Mouse (Mus musculus): ENCODE data around the gene Oxnad1. TPM values are rescaled to one million over a fixed set of nuclear protein-coding genes. Genes with fewer than 3 reads are reported as not detected.

The Oxnad1 gene
- 14.7 and 19.3 TPM in 2 replicates for polyA plus RNA-seq (2014; fragmentation: Nextera tagmentation; extraction: Ambion mirVana)

DNA sequence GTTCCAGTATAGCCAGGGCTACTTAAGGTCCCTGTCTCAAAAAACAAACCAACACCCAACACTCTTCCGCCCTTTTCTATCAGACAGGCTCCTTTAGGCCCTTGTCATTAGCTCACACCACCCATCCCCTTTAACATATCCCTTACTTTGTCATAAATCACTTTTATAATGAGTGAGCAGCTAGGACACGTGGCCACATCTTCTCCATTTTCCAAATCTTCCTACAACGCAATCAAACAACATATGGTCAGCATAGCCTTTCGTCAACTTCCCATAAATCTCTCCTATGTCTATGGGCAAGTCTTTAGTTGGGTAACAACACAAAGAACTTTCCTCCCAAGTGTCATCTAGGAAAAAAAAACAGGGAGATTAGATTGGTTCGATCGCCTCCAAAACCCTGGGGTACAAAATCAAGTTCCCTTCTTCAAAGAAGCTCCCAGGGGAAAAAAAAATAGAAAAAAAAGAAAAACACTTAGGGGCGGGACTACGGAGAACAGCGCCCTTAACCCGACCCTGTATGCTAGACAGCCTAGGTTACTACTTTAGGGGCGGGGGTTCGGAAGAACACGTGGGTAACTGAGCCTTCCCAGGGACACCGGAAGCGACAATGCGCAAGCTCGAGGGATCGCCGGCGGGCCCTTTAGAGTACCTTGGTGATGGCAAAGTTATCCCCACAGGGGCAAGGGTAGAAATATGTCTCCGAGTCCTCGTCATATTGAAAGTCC lies at the start of gene Oxnad1:
TSS of gene Oxnad1 (plus strand) at position 614 of the 725 bp plus-strand sequence.
- Histone ChIP-seq H3K4me3 (ENCODE audit: low read depth, low read length) (peak within 1 kb of the TSS; percentile 59), H3K36me3 (replicated peaks; ENCODE audit: control insufficient read depth, insufficient read depth, low read depth, low read length) (peaks cover 11% of the 10 kb centered on the region), H3K9ac (replicated peaks; ENCODE audit: low read length) (peak within 1 kb of the TSS; percentile 75), H3K4me1 (ENCODE audit: control insufficient read depth, insufficient read depth, low read length) (no peaks in the 10 kb centered on the region), H3K27ac (replicated peaks; ENCODE audit: low read depth, low read length) (peak within 1 kb of the TSS; percentile 20; the same call in 1 of the 2 replicates), H3K27me3 (ENCODE audit: control insufficient read depth, insufficient read depth, low read length) (no peaks in the 10 kb centered on the region), H3K9me3 (replicated peaks; ENCODE audit: control insufficient read depth, low read length) (no peaks in the 10 kb centered on the region), H3K4me2 (ENCODE audit: low read depth, low read length) (peak within 1 kb of the TSS; percentile 59)
- 4% methylated on average over 22 of the region's 22 CpGs for WGBS
- DNase-seq (ENCODE audit: low spot score) (peak; percentile 89), ATAC-seq (replicated peaks; ENCODE audit: insufficient number of reproducible peaks, low FRiP score, low TSS enrichment, low read depth) (peak; percentile 96)

DNA sequence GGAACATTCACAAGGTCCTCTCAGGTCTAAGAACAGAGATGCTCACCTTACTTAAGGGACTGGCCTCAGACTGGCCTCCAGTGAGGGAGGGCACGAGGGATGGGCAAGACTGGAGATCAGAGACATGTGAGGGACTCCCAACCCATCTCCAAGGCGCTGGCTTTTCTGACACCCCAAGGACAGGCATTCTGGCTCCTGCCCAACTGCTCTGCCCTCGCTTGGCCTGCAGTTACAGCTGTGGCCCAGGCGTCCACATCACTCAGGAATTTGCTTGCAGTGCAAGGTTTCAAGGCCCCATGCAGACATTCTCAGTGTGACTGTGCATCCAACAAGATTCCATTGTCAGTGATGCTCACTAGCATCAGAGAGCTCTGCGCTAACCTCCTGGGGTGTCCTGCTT lies 48.7 kb upstream of the Oxnad1 start:
- 75% methylated on average over 5 of the region's 5 CpGs for WGBS
- Histone ChIP-seq H3K9ac (replicated peaks; ENCODE audit: low read length) (no peak overlapping the region), H3K4me2 (ENCODE audit: low read depth, low read length) (no peak overlapping the region), H3K4me3 (ENCODE audit: low read depth, low read length) (no peak overlapping the region), H3K9me3 (replicated peaks; ENCODE audit: control insufficient read depth, low read length) (no peaks in the 10 kb centered on the region), H3K27me3 (ENCODE audit: control insufficient read depth, insufficient read depth, low read length) (no peaks in the 10 kb centered on the region), H3K27ac (replicated peaks; ENCODE audit: low read depth, low read length) (no peak overlapping the region), H3K4me1 (ENCODE audit: control insufficient read depth, insufficient read depth, low read length) (no peaks in the 10 kb centered on the region), H3K36me3 (replicated peaks; ENCODE audit: control insufficient read depth, insufficient read depth, low read depth, low read length) (no peaks in the 10 kb centered on the region)
- DNase-seq (ENCODE audit: low spot score) = no peak
- ATAC-seq (replicated peaks; ENCODE audit: insufficient number of reproducible peaks, low FRiP score, low TSS enrichment, low read depth) = no peak

DNA sequence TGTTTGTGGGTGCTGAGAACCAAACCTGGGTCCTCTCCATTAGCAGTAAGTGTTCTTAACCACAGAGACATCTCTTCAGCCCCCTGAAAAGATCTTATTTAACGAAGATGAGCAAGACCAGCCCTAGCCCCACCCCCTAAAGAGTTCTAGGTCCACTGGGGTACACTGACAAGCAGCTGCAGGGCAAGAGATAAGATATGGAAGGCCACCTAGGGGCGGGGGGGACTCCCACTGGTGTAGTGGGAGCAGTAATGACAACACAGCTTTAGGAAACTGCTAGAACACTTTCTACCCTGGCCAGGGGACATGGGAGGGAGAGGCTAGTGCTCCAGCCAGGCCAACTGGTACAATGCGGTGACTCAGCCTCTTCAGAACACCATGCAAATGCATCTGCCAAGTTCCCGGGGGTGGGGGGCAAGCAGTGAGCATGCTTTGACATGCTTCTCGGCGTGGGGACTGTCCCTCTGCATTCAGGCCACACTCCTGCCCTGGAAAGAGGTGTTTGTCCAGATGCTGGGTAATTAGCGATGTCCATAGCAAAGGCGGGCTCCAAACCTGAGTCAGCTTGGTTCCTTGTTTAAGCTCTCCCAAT lies 47.4 kb upstream of the Oxnad1 start:
- Histone ChIP-seq H3K27ac (replicated peaks; ENCODE audit: low read depth, low read length) (no peak overlapping the region), H3K36me3 (replicated peaks; ENCODE audit: control insufficient read depth, insufficient read depth, low read depth, low read length) (no peaks in the 10 kb centered on the region), H3K27me3 (ENCODE audit: control insufficient read depth, insufficient read depth, low read length) (no peaks in the 10 kb centered on the region), H3K4me2 (ENCODE audit: low read depth, low read length) (no peak overlapping the region), H3K9me3 (replicated peaks; ENCODE audit: control insufficient read depth, low read length) (no peaks in the 10 kb centered on the region), H3K4me3 (ENCODE audit: low read depth, low read length) (no peak overlapping the region), H3K4me1 (ENCODE audit: control insufficient read depth, insufficient read depth, low read length) (no peaks in the 10 kb centered on the region), H3K9ac (replicated peaks; ENCODE audit: low read length) (no peak overlapping the region)
- 86% methylated on average over 8 of the region's 8 CpGs for WGBS
- DNase-seq (ENCODE audit: low spot score) (no peak), ATAC-seq (replicated peaks; ENCODE audit: insufficient number of reproducible peaks, low FRiP score, low TSS enrichment, low read depth) (no peak)

DNA sequence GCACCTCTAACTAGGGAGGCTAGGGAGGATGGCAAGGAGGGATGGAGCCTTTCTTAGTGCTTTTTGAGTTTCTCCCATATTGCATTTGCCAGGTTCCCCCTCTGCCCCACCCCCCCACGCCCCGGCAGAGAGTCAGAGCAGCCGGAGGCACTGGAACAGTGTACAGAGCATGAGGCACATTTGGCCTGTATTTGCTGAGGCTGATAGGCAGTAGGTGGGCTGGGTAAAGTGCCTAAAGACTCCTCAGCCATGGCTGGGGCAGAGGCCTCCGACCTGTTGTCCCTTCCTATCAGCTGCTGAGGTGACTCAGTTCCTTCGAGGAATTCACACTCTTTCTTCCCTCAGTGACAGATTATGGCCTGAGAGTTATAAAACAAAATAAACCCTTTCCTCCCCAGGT lies 43.1 kb upstream of the Oxnad1 start:
- H3K27ac ChIP-seq (replicated peaks; ENCODE audit: low read depth, low read length) = no peak overlapping the region
- no peaks in the 10 kb centered on the region for H3K4me1 ChIP-seq (ENCODE audit: control insufficient read depth, insufficient read depth, low read length)
- H3K9ac ChIP-seq (replicated peaks; ENCODE audit: low read length) = no peak overlapping the region
- H3K9me3 ChIP-seq (replicated peaks; ENCODE audit: control insufficient read depth, low read length) = no peaks in the 10 kb centered on the region
- no peaks in the 10 kb centered on the region for H3K36me3 ChIP-seq (replicated peaks; ENCODE audit: control insufficient read depth, insufficient read depth, low read depth, low read length)
- WGBS = 65% methylated on average over 5 of the region's 5 CpGs
- no peak overlapping the region for H3K4me3 ChIP-seq (ENCODE audit: low read depth, low read length)
- DNase-seq (ENCODE audit: low spot score) = no peak
- H3K27me3 ChIP-seq (ENCODE audit: control insufficient read depth, insufficient read depth, low read length) = no peaks in the 10 kb centered on the region
- H3K4me2 ChIP-seq (ENCODE audit: low read depth, low read length) = no peak overlapping the region
- no peak for ATAC-seq (replicated peaks; ENCODE audit: insufficient number of reproducible peaks, low FRiP score, low TSS enrichment, low read depth)

DNA sequence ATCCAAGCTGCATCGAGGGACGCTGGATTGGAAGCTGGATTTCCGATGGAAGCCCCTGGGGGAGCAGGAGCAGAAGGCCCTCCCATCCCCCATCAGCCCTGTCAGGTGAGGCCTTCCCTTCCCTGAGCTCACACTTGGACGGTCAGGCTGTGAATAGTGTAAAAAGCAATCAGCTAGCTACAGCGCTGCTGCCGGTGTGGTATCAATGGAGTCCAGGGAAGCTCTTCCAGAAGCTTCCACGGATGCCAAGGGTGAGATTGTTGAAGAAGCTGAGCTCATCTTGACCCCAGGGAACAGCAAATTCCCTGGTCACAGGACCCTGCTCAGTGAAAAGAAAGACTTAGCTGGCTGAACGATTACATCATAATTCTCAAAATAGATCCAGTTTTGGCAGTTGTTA lies 38.8 kb upstream of the Oxnad1 start:
- no peak overlapping the region for H3K27ac ChIP-seq (replicated peaks; ENCODE audit: low read depth, low read length)
- ATAC-seq (replicated peaks; ENCODE audit: insufficient number of reproducible peaks, low FRiP score, low TSS enrichment, low read depth) = no peak
- WGBS = 80% methylated on average over 8 of the region's 8 CpGs

DNA sequence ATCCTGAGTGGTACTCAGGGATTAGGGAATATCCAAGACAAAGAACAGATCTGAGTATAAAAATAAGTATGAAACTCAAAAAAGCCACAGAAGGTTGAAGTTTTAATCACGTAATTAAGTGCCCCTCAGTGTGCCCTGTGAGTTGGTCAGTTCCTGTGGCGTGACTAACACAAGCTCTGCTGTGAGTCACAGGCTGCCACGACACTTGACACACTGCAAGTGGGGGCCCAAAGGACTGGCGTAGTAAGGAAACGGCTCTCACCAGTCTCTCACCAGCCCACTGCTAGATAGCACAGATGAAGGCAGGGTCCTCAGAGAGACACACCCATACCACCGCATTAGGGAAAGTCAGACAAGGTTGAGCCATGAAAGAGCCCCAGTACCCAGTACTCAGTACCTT lies 35.0 kb upstream of the Oxnad1 start:
- no peak for ATAC-seq (replicated peaks; ENCODE audit: insufficient number of reproducible peaks, low FRiP score, low TSS enrichment, low read depth)
- 85% methylated on average over 6 of the region's 6 CpGs for WGBS
- no peak for DNase-seq (ENCODE audit: low spot score)

More for the DNA sequence above, 38.8 kb upstream of the Oxnad1 start:
- no peak overlapping the region for H3K9ac ChIP-seq (replicated peaks; ENCODE audit: low read length)
- H3K9me3 ChIP-seq (replicated peaks; ENCODE audit: control insufficient read depth, low read length) = no peaks in the 10 kb centered on the region
- DNase-seq (ENCODE audit: low spot score) = no peak
- H3K27me3 ChIP-seq (ENCODE audit: control insufficient read depth, insufficient read depth, low read length) = no peaks in the 10 kb centered on the region
- H3K4me1 ChIP-seq (ENCODE audit: control insufficient read depth, insufficient read depth, low read length) = no peaks in the 10 kb centered on the region
- no peak overlapping the region for H3K4me2 ChIP-seq (ENCODE audit: low read depth, low read length)
- H3K36me3 ChIP-seq (replicated peaks; ENCODE audit: control insufficient read depth, insufficient read depth, low read depth, low read length) = no peaks in the 10 kb centered on the region
- no peak overlapping the region for H3K4me3 ChIP-seq (ENCODE audit: low read depth, low read length)

DNA sequence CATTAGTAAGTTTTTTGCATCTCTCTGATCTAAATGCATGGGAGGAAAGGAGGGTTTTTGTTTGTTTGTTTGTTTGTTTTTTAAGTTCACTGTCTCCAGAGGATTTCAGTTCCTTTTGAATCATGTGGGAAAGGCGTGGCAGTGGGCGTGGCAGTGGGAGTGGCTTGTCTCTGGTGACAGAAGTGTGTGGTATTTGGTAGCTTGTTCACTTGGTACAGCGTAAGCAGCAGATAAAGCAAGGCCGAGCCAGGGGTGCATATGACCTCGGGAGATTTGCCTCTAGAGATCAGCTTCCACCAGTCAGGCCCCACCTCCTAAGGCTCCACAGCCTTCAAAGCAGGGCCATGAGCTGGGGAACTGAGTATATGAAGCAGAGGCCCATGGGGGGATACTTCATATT lies 31.3 kb upstream of the Oxnad1 start:
- no peaks in the 10 kb centered on the region for H3K9me3 ChIP-seq (replicated peaks; ENCODE audit: control insufficient read depth, low read length)
- no peaks in the 10 kb centered on the region for H3K4me1 ChIP-seq (ENCODE audit: control insufficient read depth, insufficient read depth, low read length)
- H3K36me3 ChIP-seq (replicated peaks; ENCODE audit: control insufficient read depth, insufficient read depth, low read depth, low read length) = no peaks in the 10 kb centered on the region
- ATAC-seq (replicated peaks; ENCODE audit: insufficient number of reproducible peaks, low FRiP score, low TSS enrichment, low read depth) (no peak), DNase-seq (ENCODE audit: low spot score) (no peak)
- 78% methylated on average over 5 of the region's 5 CpGs for WGBS
- H3K4me3 ChIP-seq (ENCODE audit: low read depth, low read length) = no peak overlapping the region
- no peak overlapping the region for H3K27ac ChIP-seq (replicated peaks; ENCODE audit: low read depth, low read length)
- no peak overlapping the region for H3K4me2 ChIP-seq (ENCODE audit: low read depth, low read length)
- H3K27me3 ChIP-seq (ENCODE audit: control insufficient read depth, insufficient read depth, low read length) = no peaks in the 10 kb centered on the region
- no peak overlapping the region for H3K9ac ChIP-seq (replicated peaks; ENCODE audit: low read length)

More for the DNA sequence above, 35.0 kb upstream of the Oxnad1 start:
- no peak overlapping the region for H3K27ac ChIP-seq (replicated peaks; ENCODE audit: low read depth, low read length)
- no peaks in the 10 kb centered on the region for H3K4me1 ChIP-seq (ENCODE audit: control insufficient read depth, insufficient read depth, low read length)
- no peaks in the 10 kb centered on the region for H3K36me3 ChIP-seq (replicated peaks; ENCODE audit: control insufficient read depth, insufficient read depth, low read depth, low read length)
- H3K27me3 ChIP-seq (ENCODE audit: control insufficient read depth, insufficient read depth, low read length) = no peaks in the 10 kb centered on the region
- no peak overlapping the region for H3K9ac ChIP-seq (replicated peaks; ENCODE audit: low read length)
- no peak overlapping the region for H3K4me3 ChIP-seq (ENCODE audit: low read depth, low read length)
- no peak overlapping the region for H3K4me2 ChIP-seq (ENCODE audit: low read depth, low read length)
- H3K9me3 ChIP-seq (replicated peaks; ENCODE audit: control insufficient read depth, low read length) = no peaks in the 10 kb centered on the region

DNA sequence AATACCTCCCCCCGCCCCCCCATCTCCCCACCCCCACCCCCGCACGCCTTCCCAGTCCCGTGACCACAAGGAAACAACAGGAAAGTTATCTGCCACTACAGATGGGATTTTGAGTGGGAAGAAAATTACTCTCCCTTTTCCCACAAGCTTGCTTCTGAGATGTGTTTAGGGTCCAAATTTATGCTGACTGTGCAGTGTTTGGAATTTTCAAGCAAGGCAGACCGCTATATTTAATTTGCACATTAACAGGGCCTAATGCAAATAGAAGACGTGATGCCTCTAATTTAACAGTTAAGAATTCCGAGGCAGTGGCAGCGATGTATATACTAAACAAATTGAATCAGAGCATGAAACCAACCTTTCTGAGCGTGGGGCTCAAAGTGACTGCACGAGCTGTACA lies 30.4 kb upstream of the Oxnad1 start:
- H3K4me3 ChIP-seq (ENCODE audit: low read depth, low read length) = no peak overlapping the region
- H3K36me3 ChIP-seq (replicated peaks; ENCODE audit: control insufficient read depth, insufficient read depth, low read depth, low read length) = no peaks in the 10 kb centered on the region
- H3K9me3 ChIP-seq (replicated peaks; ENCODE audit: control insufficient read depth, low read length) = no peaks in the 10 kb centered on the region
- no peak for ATAC-seq (replicated peaks; ENCODE audit: insufficient number of reproducible peaks, low FRiP score, low TSS enrichment, low read depth)
- no peaks in the 10 kb centered on the region for H3K27me3 ChIP-seq (ENCODE audit: control insufficient read depth, insufficient read depth, low read length)
- H3K9ac ChIP-seq (replicated peaks; ENCODE audit: low read length) = no peak overlapping the region
- DNase-seq (ENCODE audit: low spot score) = no peak
- no peaks in the 10 kb centered on the region for H3K4me1 ChIP-seq (ENCODE audit: control insufficient read depth, insufficient read depth, low read length)
- 64% methylated on average over 10 of the region's 10 CpGs for WGBS
- H3K4me2 ChIP-seq (ENCODE audit: low read depth, low read length) = no peak overlapping the region
- no peak overlapping the region for H3K27ac ChIP-seq (replicated peaks; ENCODE audit: low read depth, low read length)

All from embryonic facial prominence, embryonic 11.5 days (tissue).